Mouse (Mus musculus): ENCODE data around the gene Bik.

Gene Bik

GRCm38 (mm10) chr15:83550137-83550536 lies 23.5 kb downstream of the Bik start:
- DNase-seq, result no peak

- no peak for DNase-seq
Measured at GRCm38 (mm10) chr15:83553831-83554230, 27.2 kb downstream of the Bik start.

GRCm38 (mm10) chr15:83555161-83555974 lies 28.7 kb downstream of the Bik start:
- DNase-seq, result peak; percentile 85

- DNase-seq, result no peak
Measured at GRCm38 (mm10) chr15:83560941-83561477, 34.3 kb downstream of the Bik start.

- peak; percentile 30 for DNase-seq
Measured at GRCm38 (mm10) chr15:83562626-83563270, 36.1 kb downstream of the Bik start.

- no peak for DNase-seq
Measured at GRCm38 (mm10) chr15:83563327-83563856, 36.7 kb downstream of the Bik start, which contains the start of the genes Tspo and Mcat. Gene Tspo (plus strand): TSS chr15:83563592. Gene Mcat (minus strand): TSS chr15:83563787.

- no peak for DNase-seq
Measured at GRCm38 (mm10) chr15:83563857-83564651, 37.4 kb downstream of the Bik start.

- DNase-seq, result no peak
Measured at GRCm38 (mm10) chr15:83565434-83565833, 38.8 kb downstream of the Bik start.

- DNase-seq, result no peak
Measured at GRCm38 (mm10) chr15:83566006-83566405, 39.3 kb downstream of the Bik start.

GRCm38 (mm10) chr15:83567728-83568127 lies 41.1 kb downstream of the Bik start:
- DNase-seq, result no peak

- no peak for DNase-seq
Measured at GRCm38 (mm10) chr15:83568544-83568943, 41.9 kb downstream of the Bik start.

- DNase-seq, result no peak
Measured at GRCm38 (mm10) chr15:83569682-83570081, 43.0 kb downstream of the Bik start.

GRCm38 (mm10) chr15:83570641-83571040 lies 44.0 kb downstream of the Bik start:
- DNase-seq, result no peak

GRCm38 (mm10) chr15:83571636-83572035 lies 45.0 kb downstream of the Bik start:
- DNase-seq, result no peak

- DNase-seq, result no peak
Measured at GRCm38 (mm10) chr15:83572132-83572531, 45.5 kb downstream of the Bik start.

- DNase-seq, result no peak
Measured at GRCm38 (mm10) chr15:83573606-83574005, 46.9 kb downstream of the Bik start.

- DNase-seq, result no peak
Measured at GRCm38 (mm10) chr15:83574731-83575351, 48.2 kb downstream of the Bik start.

GRCm38 (mm10) chr15:83575543-83575942 lies 48.9 kb downstream of the Bik start:
- no peak for DNase-seq

- DNase-seq, result no peak
Measured at GRCm38 (mm10) chr15:83576651-83577050, 50.0 kb downstream of the Bik start.

GRCm38 (mm10) chr15:83582931-83583330 lies 56.3 kb downstream of the Bik start:
- DNase-seq, result no peak

GRCm38 (mm10) chr15:83583419-83584156 lies 56.9 kb downstream of the Bik start:
- DNase-seq, result no peak
